Mouse (Mus musculus) CD4-positive, CD25-positive, alpha-beta regulatory T cell (primary cell): Measurements from ENCODE around the gene Gxylt2. TPM values are rescaled to one million over a fixed set of nuclear protein-coding genes. Genes with fewer than 3 reads are reported as not detected.

Experiments used
- polyA plus RNA-seq: library from polyadenylated mRNA; unstranded; fragments of 100-300 nt; shearing (Covaris generic); gene quantifications from one replicate; pipeline ENCODE4 v1.2.1, GENCODE M21; 2017

The Gxylt2 gene
- polyA plus RNA-seq = 0.16 TPM

GRCm38 (mm10) chr6:100704574-100705365 lies at the start of gene Gxylt2:
Gxylt2 (plus strand) TSS chr6:100704734.

GRCm38 (mm10) chr6:100670880-100671344 lies 33.6 kb upstream of the Gxylt2 start, which contains the start of gene Shq1:
Shq1 (minus strand) TSS chr6:100671157.

GRCm38 (mm10) chr6:100833355-100833754 lies 128.8 kb downstream of the Gxylt2 start, which contains the start of gene Ppp4r2:
Ppp4r2 (plus strand) TSS chr6:100833622.

Other genes with a start within 250 kb of the Gxylt2 start
- gene Shq1, start 33.6 kb upstream of the Gxylt2 start, polyA plus RNA-seq = 9.0 TPM
- gene Ppp4r2, start 128.9 kb downstream of the Gxylt2 start, polyA plus RNA-seq = 54.5 TPM